Mouse (Mus musculus) small intestine, adult 2 months (tissue): ENCODE results near the gene Cox7a1. TPM values are rescaled to one million over a fixed set of nuclear protein-coding genes. Genes with fewer than 3 reads are reported as not detected.
A peak's percentile ranks its signal among the peaks of the same experiment; 100 is the strongest.

ENCODE experiments used
- H3K27ac ChIP-seq: fragments of 200-500 bp; 2 replicates; pipeline ENCODE4 v1.5.1; 2012; ENCODE audit warnings: low read depth, low read length, control low read depth, inconsistent platforms; ENCODE audit not compliant: insufficient read depth
- H3K27me3 ChIP-seq: fragments of 200-500 bp; 2 replicates; pipeline ENCODE4 v1.6.1; 2012; ENCODE audit warnings: mild to moderate bottlenecking, moderate library complexity, low read length, inconsistent platforms; ENCODE audit not compliant: control insufficient read depth, insufficient read depth
- H3K36me3 ChIP-seq: fragments of 200-500 bp; 2 replicates; pipeline ENCODE4 v1.6.1; 2012; ENCODE audit warnings: mild to moderate bottlenecking, low read length, control low read depth, inconsistent platforms; ENCODE audit not compliant: control insufficient read depth, insufficient read depth
- H3K4me1 ChIP-seq: fragments of 200-500 bp; 2 replicates; pipeline ENCODE4 v1.6.1; 2012; ENCODE audit warnings: low read length, inconsistent platforms, mixed read lengths; ENCODE audit not compliant: control insufficient read depth, insufficient read depth, insufficient read length
- H3K4me3 ChIP-seq: fragments of 200-500 bp; 2 replicates; pipeline ENCODE4 v1.5.1; 2012; ENCODE audit warnings: low read depth, mild to moderate bottlenecking, control low read depth, inconsistent platforms, low read length, moderate library complexity
- CTCF ChIP-seq: fragments of 200-500 bp; IDR thresholded peaks from 2 replicates; pipeline ENCODE4 v1.5.1; 2012; ENCODE audit warnings: low read depth, mild to moderate bottlenecking, control low read depth, inconsistent platforms, low read length, moderate library complexity, mixed read lengths; ENCODE audit not compliant: insufficient replicate concordance, insufficient read length; ENCODE audit errors: extremely low read depth
- POLR2A ChIP-seq: fragments of 200-500 bp; IDR thresholded peaks from 2 replicates; pipeline ENCODE4 v1.6.1; 2012; ENCODE audit warnings: low read depth, mild to moderate bottlenecking, control low read depth, inconsistent platforms, low read length, moderate library complexity
- WGBS: fragments of 180-500 bp; shearing (Covaris S2); methylation state at CpG from one replicate; pipeline ENCODE4 v1.1.7; 2018; 5-methylcytosine and 5-hydroxymethylcytosine counted together
- polyA plus RNA-seq: library from polyadenylated mRNA; depleted of rRNA; stranded (reverse); fragments of >200 nt; gene quantifications from 2 replicates; pipeline ENCODE4 v1.2.3, GENCODE M21; 2012

Gene Cox7a1
- polyA plus RNA-seq, 1 experiment: 165 TPM

GRCm38 (mm10) chr7:30215875-30216274 lies 31.9 kb downstream of the Cox7a1 start:
- Histone ChIP-seq H3K4me3 (no peak overlapping the region), H3K27me3 (no peaks in the 10 kb centered on the region; the same call in 1 of the 2 replicates), H3K4me1 (peaks cover 5% of the 10 kb centered on the region), H3K27ac (no peak overlapping the region), H3K36me3 (no peaks in the 10 kb centered on the region)
- 86% methylated on average over 3 of the region's 3 CpGs for WGBS
- no peak for TF ChIP-seq POLR2A
- TF ChIP-seq CTCF: no peak

GRCm38 (mm10) chr7:30216723-30217151 lies 32.8 kb downstream of the Cox7a1 start:
- WGBS: under 1% methylated on average over 16 of the region's 16 CpGs
- no peaks in the 10 kb centered on the region for H3K36me3 ChIP-seq
- TF ChIP-seq POLR2A (no peak; the same call in 1 of the 2 replicates), CTCF (peak; percentile 85)
- no peaks in the 10 kb centered on the region for H3K27me3 ChIP-seq
- H3K4me1 ChIP-seq: peaks cover 5% of the 10 kb centered on the region
- no peak overlapping the region for H3K27ac ChIP-seq
- H3K4me3 ChIP-seq: no peak overlapping the region

DNA sequence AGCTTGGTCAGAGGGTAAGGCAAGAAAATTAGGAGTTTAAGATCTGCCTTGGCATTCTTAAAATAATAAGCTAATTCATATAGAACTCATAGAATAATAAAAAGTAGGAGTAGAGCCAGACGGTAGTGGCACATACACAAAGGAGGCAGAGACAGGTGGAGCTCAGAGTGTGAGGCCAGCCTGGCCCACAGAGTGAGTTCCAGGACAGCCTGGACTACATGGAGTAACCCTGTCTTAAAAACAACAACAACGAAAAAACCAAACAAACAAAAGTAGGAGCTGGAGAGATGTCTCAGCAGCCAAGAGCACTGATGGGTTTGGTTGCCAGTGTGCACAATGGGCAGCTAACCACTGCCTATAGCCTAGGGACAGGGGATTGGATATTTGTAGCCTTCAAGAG lies 33.3 kb downstream of the Cox7a1 start:
- H3K4me1 ChIP-seq: peaks cover 5% of the 10 kb centered on the region
- no peak overlapping the region for H3K27ac ChIP-seq
- H3K4me3 ChIP-seq: no peak overlapping the region
- 78% methylated on average over 2 of the region's 2 CpGs for WGBS
- no peaks in the 10 kb centered on the region for H3K36me3 ChIP-seq
- TF ChIP-seq CTCF (no peak), POLR2A (no peak)
- no peaks in the 10 kb centered on the region for H3K27me3 ChIP-seq

DNA sequence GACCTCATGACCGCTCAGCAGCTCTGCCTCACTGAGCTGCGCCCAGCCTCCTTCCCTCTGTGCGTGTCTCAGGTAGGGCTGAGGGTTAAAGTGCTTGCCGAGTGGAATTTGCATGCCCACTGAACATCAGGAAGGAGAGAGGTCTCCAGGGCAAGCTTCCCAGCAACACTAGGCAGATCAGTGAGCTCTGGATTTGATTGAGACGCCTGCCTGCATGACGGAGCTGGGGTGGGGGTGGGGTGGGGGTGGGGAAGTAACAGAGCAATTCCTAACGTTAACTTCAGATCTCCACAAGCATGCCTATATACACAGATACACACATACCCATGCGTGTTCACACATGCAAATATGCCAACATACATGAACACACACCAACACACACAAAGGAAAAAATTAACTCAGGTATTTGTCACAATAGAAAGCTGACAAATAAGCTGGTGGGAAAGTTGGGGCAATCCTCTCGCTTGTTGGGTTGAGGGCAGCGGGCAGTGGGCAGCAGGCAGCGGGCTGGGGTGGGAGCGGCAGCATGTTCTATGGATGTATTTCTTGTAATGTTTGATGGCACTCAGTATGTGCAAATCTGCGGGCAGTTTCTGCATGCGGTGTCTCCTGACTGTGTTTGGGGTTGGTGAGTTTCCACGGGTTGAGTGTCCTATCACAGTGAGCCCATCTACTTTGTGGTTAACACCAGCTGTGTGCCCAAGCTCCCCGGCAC lies 35.5 kb downstream of the Cox7a1 start:
- H3K27me3 ChIP-seq: no peaks in the 10 kb centered on the region
- peak overlapping the region; percentile 58 for H3K27ac ChIP-seq
- H3K4me1 ChIP-seq: peaks cover 5% of the 10 kb centered on the region
- peaks cover 10% of the 10 kb centered on the region for H3K36me3 ChIP-seq
- TF ChIP-seq POLR2A: 0 out of 2 replicates have a peak, but pooled peaks have one; percentile 21
- TF ChIP-seq CTCF: no peak
- peak overlapping the region; percentile 60 for H3K4me3 ChIP-seq
- 2% methylated on average over 16 of the region's 16 CpGs for WGBS

GRCm38 (mm10) chr7:30220008-30220356 lies 36.0 kb downstream of the Cox7a1 start:
- H3K27me3 ChIP-seq: no peaks in the 10 kb centered on the region
- peaks cover 13% of the 10 kb centered on the region for H3K36me3 ChIP-seq
- peak overlapping the region; percentile 60 for H3K4me3 ChIP-seq
- TF ChIP-seq CTCF: no peak
- TF ChIP-seq POLR2A: no peak
- H3K27ac ChIP-seq: peak overlapping the region; percentile 58
- WGBS: 5% methylated on average over 11 of the region's 11 CpGs
- peaks cover 5% of the 10 kb centered on the region for H3K4me1 ChIP-seq

- WGBS: 80% methylated on average over 3 of the region's 3 CpGs
- H3K4me3 ChIP-seq: no peak overlapping the region
- TF ChIP-seq CTCF (no peak), POLR2A (no peak)
- H3K4me1 ChIP-seq: peaks cover 4% of the 10 kb centered on the region
- H3K36me3 ChIP-seq: peaks cover 23% of the 10 kb centered on the region
- no peak overlapping the region for H3K27ac ChIP-seq
- H3K27me3 ChIP-seq: no peaks in the 10 kb centered on the region
These were observed 37.5 kb downstream of the Cox7a1 start for GRCm38 (mm10) chr7:30221433-30221832.

GRCm38 (mm10) chr7:30222205-30222604 lies 38.3 kb downstream of the Cox7a1 start:
- TF ChIP-seq POLR2A: no peak
- no peak for TF ChIP-seq CTCF
- Histone ChIP-seq H3K36me3 (peaks cover 27% of the 10 kb centered on the region), H3K27ac (no peak overlapping the region), H3K4me1 (peaks cover 2% of the 10 kb centered on the region; the same call in 1 of the 2 replicates), H3K4me3 (no peak overlapping the region), H3K27me3 (no peaks in the 10 kb centered on the region)
- 92% methylated on average over 5 of the region's 5 CpGs for WGBS
